Mouse (Mus musculus) gastrocnemius, postnatal 14 days (tissue): ENCODE data around the gene Atp6v0a1. TPM values are rescaled to one million over a fixed set of nuclear protein-coding genes. Genes with fewer than 3 reads are reported as not detected.

Experiments
- DNase-seq: peaks from one replicate; pipeline ENCODE4 v3.0.0; 2021; ENCODE audit warnings: mixed read lengths
- intact Hi-C: fragments of 180-260 bp; cut with DNase I; formaldehyde crosslinking; loops from one replicate; pipeline ENCODE4 v1.15.1; 2025; ENCODE audit warnings: low total_unique reads
- total RNA-seq, 2 experiments: library from RNA; stranded (reverse); gene quantifications; 2 replicates each; pipeline ENCODE4 v1.2.3; 2021

Atp6v0a1 gene
- total RNA-seq, 2 experiments from 2014 or later, result 53.4 to 58.5 TPM

GRCm38 (mm10) chr11:101070987-101071386 is 61.7 kb downstream of the Atp6v0a1 start:
- intact Hi-C loops, result no loop called here
- DNase-seq, result no peak

- intact Hi-C loops, result no loop called here
- no peak for DNase-seq
Measured at GRCm38 (mm10) chr11:101071810-101072428, 62.7 kb downstream of the Atp6v0a1 start.

DNA sequence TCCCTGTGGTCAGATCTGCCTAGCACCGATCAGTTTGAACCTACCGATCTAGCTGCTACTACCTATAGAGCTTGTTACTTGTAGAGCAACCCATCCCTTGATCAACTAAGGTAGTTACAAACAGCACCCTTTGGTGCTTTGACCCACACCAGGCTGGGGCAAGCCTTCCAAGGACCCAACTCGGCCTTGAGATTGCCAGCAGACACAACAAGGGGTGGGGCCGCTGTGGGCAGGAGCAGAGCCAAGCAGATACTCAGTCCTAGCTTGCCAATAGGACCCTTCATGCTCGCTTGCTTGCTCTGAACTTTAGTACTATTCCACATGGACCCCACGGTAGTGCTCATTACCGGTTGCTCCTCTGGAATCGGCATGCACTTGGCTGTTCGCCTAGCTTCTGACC is 68.9 kb downstream of the Atp6v0a1 start, which contains the start of gene Hsd17b1:
Gene Hsd17b1, plus strand, starts transcription at position 291 of the 400 bp plus-strand sequence.
- intact Hi-C loops, result no loop called here
- DNase-seq, result no peak

DNA sequence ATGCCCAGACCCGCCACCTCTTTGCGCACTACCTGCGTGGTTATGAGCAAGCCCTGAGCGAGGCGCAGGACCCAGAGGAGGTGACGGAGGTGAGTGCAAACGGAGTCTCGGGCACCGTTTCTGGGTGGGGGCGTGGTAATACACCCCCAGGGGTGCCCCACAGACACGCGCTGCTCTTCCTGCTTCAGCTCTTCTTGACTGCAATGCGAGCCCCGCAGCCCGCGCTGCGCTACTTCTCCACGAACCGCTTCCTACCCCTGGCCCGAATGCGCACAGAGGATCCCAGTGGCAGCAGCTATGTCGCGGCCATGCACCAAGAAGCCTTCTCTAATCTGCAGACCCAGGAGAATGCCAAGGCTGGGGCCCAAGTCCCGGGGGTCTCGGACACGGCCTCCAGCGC is 70.5 kb downstream of the Atp6v0a1 start:
- intact Hi-C loops, result no loop called here
- no peak for DNase-seq

- intact Hi-C loops, result no loop called here
- DNase-seq, result no peak
Measured at GRCm38 (mm10) chr11:101080421-101080820, 71.2 kb downstream of the Atp6v0a1 start.

DNA sequence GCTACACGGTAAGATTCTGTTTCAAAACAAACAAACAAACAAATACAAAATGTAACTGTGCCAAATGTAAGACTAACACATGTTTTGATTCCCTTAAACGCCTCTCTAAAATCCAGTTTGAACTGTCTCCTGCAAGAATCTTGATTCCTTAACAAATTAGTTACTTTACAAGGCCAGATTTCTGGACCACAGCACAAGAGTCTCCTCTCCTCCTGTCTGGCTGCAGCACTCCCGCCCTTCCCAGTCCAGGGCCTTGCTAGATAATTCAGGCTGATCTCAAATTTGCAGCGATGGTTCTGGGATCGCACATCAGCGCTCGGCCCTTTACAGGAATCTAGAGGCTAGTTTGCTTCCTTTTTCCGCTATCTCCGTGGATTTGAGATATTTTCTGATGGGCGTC is 72.4 kb downstream of the Atp6v0a1 start:
- intact Hi-C loops, result no loop called here

DNA sequence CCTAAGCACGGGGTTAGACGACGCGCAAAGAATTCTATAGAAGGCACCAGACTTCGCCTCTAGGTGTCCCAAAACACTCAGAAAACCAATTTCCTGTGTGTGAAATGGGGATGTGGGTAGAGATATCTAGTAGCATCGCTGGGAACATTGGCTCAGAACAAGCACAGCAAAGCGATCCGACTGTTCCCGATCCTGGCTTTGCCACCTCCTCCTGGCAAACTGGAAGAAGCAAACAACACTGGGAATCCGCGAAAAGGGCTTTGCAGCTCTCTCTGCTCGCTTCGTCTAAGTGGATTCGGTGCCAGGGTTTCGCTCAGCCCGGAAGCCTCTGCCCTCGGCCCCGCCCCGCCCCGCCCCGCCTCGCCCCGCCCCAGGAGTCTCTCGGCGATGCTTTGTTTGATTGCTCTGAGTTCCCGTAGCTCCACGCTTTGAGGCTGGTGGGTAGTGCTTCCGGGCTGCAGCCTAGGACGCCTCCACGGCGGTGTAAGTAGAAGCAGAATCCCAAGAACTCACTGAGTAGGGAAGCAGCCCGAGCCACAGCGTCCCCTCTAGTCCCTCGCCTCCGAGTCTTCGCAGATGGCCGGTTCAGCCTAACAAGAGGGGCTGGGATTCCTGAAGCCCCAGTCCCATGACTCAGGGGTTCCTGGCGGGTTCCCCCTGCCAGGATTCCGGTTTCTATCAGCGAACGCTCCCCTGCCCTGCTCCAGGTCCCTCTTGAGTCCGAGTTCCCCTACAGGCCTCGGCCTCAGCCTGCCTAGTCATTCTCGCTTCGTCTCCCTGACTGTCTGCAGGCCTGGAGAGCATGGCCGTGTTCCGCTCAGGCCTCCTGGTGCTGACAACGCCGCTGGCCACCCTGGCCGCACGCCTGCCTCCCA is 73.2 kb downstream of the Atp6v0a1 start, which contains the start of gene Coasy:
Gene Coasy, plus strand, starts transcription at position 358 of the 875 bp plus-strand sequence.
- intact Hi-C loops, result no loop called here
- DNase-seq, result peak; percentile 86

More for the DNA sequence above, 72.4 kb downstream of the Atp6v0a1 start:
- DNase-seq, result no peak

DNA sequence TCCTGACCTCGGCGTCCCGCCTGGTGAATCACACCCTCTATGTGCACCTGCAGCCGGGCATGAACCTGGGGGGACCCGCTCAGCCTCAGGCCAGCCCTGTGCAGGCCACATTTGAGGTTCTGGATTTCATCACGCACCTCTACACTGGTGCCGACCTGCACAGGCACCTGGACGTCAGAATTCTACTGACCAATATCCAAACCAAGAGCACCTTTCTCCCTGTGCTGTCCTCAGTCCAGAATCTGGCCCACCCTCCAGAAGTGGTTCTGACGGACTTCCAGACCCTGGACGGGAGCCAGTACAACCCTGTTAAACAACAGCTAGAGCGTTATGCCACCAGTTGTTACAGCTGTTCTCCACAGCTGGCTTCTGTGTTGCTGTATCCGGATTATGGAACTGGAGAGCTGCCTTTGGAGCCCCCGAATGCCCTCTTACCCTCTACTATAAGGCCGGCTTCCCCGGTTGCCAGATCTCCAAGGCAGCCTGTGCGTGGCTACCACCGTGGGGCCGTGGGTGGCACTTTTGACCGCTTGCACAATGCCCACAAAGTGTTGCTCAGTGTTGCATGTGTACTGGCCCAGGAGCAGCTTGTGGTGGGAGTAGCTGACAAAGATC is 73.9 kb downstream of the Atp6v0a1 start:
- no peak for DNase-seq
- intact Hi-C loops, result no loop called here

DNA sequence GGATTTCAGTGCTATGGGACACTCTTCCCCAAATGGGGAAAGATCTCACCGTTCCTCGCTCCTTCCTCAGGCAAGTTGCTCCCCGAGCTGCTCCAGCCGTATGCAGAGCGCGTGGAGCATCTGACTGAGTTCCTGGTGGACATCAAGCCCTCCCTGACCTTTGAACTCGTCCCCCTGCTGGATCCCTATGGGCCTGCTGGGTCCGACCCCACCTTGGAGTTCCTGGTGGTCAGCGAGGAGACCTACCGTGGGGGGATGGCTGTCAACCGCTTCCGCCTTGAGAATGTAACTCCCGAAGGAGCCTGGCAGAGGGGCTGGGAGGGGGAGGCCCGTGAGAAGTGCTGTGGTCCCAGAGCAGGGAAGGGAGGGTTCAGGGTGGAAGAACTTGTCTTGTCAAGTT is 75.0 kb downstream of the Atp6v0a1 start:
- intact Hi-C loops, result no loop called here
- no peak for DNase-seq

DNA sequence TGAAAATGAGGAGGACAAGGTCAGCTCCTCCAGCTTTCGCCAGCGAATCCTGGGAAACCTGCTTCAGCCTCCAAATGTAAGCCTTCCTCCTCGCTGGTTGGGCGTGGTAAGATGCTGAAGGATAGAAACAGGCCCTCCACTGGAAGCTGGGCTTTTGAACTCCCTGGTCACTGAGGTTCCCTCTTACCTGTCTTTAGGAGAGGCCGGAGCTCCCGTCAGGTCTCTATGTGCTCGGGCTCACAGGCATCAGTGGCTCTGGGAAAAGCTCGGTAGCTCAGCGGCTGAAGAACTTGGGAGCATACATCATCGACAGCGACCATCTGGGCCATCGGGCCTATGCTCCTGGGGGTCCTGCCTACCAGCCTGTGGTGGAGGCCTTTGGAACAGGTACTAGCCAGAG is 75.6 kb downstream of the Atp6v0a1 start:
- DNase-seq, result no peak
- intact Hi-C loops, result no loop called here

- DNase-seq, result no peak
- intact Hi-C loops, result no loop called here
Measured at GRCm38 (mm10) chr11:101085617-101086322, 76.5 kb downstream of the Atp6v0a1 start.

- no peak for DNase-seq
- intact Hi-C loops, result no loop called here
Measured at GRCm38 (mm10) chr11:101086323-101086674, 77.0 kb downstream of the Atp6v0a1 start.

GRCm38 (mm10) chr11:101086756-101087681 is 77.8 kb downstream of the Atp6v0a1 start, which contains the start of gene Mlx:
TSS of gene Mlx (plus strand) at chr11:101087277.
- intact Hi-C loops, result no loop called here

DNA sequence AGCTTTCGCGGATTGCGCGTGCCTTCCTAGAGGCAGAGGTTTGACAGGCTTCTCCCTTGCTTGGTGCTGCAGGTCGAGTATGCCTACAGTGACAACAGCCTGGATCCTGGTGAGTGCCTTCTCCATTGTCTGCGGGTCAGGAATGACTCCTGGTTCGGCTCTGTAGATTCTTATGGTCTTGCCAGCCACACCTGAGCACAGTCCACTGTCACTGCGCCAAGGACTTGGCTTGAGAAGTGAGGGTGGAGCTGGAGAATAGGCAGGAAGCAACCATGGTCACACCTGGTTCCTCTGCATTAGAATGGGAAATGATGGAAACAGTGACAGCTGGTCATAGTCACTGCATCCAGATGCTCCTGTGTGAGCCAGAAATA is 78.4 kb downstream of the Atp6v0a1 start:
- DNase-seq, result no peak
- intact Hi-C loops, result no loop called here

More at GRCm38 (mm10) chr11:101086756-101087681, 77.8 kb downstream of the Atp6v0a1 start, which contains the start of gene Mlx:
- peak; percentile 91 for DNase-seq

- intact Hi-C loops, result no loop called here
- no peak for DNase-seq
Measured at GRCm38 (mm10) chr11:101089931-101090330, 80.7 kb downstream of the Atp6v0a1 start.

- intact Hi-C loops, result loop anchor here (5.0 kb wide), 1 partner anchor 82 kb away; the partner anchor contains the start of gene Ccr10
- no peak for DNase-seq
Measured at GRCm38 (mm10) chr11:101094930-101095313, 85.7 kb downstream of the Atp6v0a1 start.

GRCm38 (mm10) chr11:101095314-101096024 is 86.2 kb downstream of the Atp6v0a1 start, which contains the start of gene Psmc3ip:
TSS of gene Psmc3ip (minus strand) at chr11:101095436.
- peak; percentile 93 for DNase-seq
- intact Hi-C loops, result loop anchor here (5.0 kb wide), 1 partner anchor 82 kb away; the partner anchor contains the start of gene Ccr10

DNA sequence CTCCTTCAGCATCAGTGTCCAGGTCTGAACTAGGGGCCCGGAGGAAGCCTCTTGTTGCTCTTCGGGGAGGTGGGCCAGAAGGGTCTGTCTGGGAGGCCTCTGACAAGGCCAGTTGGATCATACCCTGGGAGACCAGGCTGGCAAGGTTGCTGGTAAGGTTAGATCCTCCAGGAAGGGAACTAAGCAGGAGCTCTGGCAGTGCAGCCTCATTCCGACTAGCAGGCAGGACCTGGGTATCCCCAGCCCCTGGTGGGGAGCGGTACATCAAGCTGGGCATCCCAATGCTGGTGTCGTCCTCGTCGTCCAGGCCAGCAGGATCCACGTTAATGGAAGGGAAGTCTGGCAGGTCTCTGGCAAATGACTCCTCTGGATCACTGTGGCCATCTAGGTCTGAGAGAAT is 89.0 kb downstream of the Atp6v0a1 start:
- no peak for DNase-seq
- intact Hi-C loops, result loop anchor here (5.0 kb wide), 1 partner anchor 79 kb away; the partner anchor contains the start of gene Ccr10
